Mouse (Mus musculus): ENCODE measurements at regions not wholly inside any gene's neighbourhood (a gene's known extent, or its start where the extent isn't known, plus 50 kb on each side); places are given as distances from the start of the nearest gene placed in this dataset.

GRCm38 (mm10) chr6:93190986-93191385, 247.7 kb upstream of the Adamts9 start:
- no peaks in the 10 kb centered on the region for H3K4me1 ChIP-seq
- H3K4me2 ChIP-seq (replicated peaks) = no peak overlapping the region
- no peak for ATAC-seq (ENCODE audit: insufficient number of reproducible peaks, low FRiP score, low TSS enrichment, low read depth)
- H3K9me3 ChIP-seq (replicated peaks) = no peaks in the 10 kb centered on the region
- no peaks in the 10 kb centered on the region for H3K36me3 ChIP-seq
- WGBS = 89% methylated on average over 2 of the region's 2 CpGs
- no peaks in the 10 kb centered on the region for H3K27me3 ChIP-seq
- H3K9ac ChIP-seq = no peak overlapping the region
- no peak overlapping the region for H3K4me3 ChIP-seq (replicated peaks)
- no peak overlapping the region for H3K27ac ChIP-seq (replicated peaks)

- peaks cover 26% of the 10 kb centered on the region for H3K4me1 ChIP-seq
- H3K4me2 ChIP-seq (replicated peaks) = no peak overlapping the region
- H3K4me3 ChIP-seq (replicated peaks) = no peak overlapping the region
- H3K9ac ChIP-seq = no peak overlapping the region
- H3K27ac ChIP-seq (replicated peaks) = peak overlapping the region; percentile 72
- H3K36me3 ChIP-seq = no peaks in the 10 kb centered on the region
- WGBS = 16% methylated on average over 5 of the region's 5 CpGs
- no peaks in the 10 kb centered on the region for H3K27me3 ChIP-seq
- ATAC-seq (ENCODE audit: insufficient number of reproducible peaks, low FRiP score, low TSS enrichment, low read depth) = no peak; the same call in 1 of the 2 replicates
- H3K9me3 ChIP-seq (replicated peaks) = no peaks in the 10 kb centered on the region
Observed at GRCm38 (mm10) chr6:93168526-93168925, 225.2 kb upstream of the Adamts9 start.

GRCm38 (mm10) chr6:93167281-93167680, 224.0 kb upstream of the Adamts9 start:
- no peak overlapping the region for H3K9ac ChIP-seq
- no peaks in the 10 kb centered on the region for H3K9me3 ChIP-seq (replicated peaks)
- H3K4me3 ChIP-seq (replicated peaks) = no peak overlapping the region
- peak overlapping the region; percentile 29; the same call in 1 of the 2 replicates for H3K4me2 ChIP-seq (replicated peaks)
- ATAC-seq (ENCODE audit: insufficient number of reproducible peaks, low FRiP score, low TSS enrichment, low read depth) = peak; percentile 65; the same call in 1 of the 2 replicates
- H3K4me1 ChIP-seq = peaks cover 21% of the 10 kb centered on the region
- no peaks in the 10 kb centered on the region for H3K27me3 ChIP-seq
- WGBS = 17% methylated on average over 7 of the region's 7 CpGs
- peak overlapping the region; percentile 72 for H3K27ac ChIP-seq (replicated peaks)
- no peaks in the 10 kb centered on the region for H3K36me3 ChIP-seq

GRCm38 (mm10) chr6:93165942-93166341, 222.7 kb upstream of the Adamts9 start:
- 50% methylated on average over 4 of the region's 4 CpGs for WGBS
- no peak overlapping the region for H3K27ac ChIP-seq (replicated peaks)
- H3K27me3 ChIP-seq = no peaks in the 10 kb centered on the region

GRCm38 (mm10) chr6:93152431-93153208, 209.3 kb upstream of the Adamts9 start:
- no peaks in the 10 kb centered on the region for H3K36me3 ChIP-seq
- no peak overlapping the region for H3K4me3 ChIP-seq (replicated peaks)
- no peak for ATAC-seq (ENCODE audit: insufficient number of reproducible peaks, low FRiP score, low TSS enrichment, low read depth)
- H3K4me2 ChIP-seq (replicated peaks) = no peak overlapping the region
- 81% methylated on average over 5 of the region's 5 CpGs for WGBS
- H3K9me3 ChIP-seq (replicated peaks) = no peaks in the 10 kb centered on the region
- H3K27ac ChIP-seq (replicated peaks) = no peak overlapping the region
- no peak overlapping the region for H3K9ac ChIP-seq
- H3K4me1 ChIP-seq = no peaks in the 10 kb centered on the region
- no peaks in the 10 kb centered on the region for H3K27me3 ChIP-seq

More at GRCm38 (mm10) chr6:93165942-93166341, 222.7 kb upstream of the Adamts9 start:
- no peak overlapping the region for H3K4me2 ChIP-seq (replicated peaks)
- peaks cover 16% of the 10 kb centered on the region for H3K4me1 ChIP-seq
- H3K36me3 ChIP-seq = no peaks in the 10 kb centered on the region
- H3K9me3 ChIP-seq (replicated peaks) = no peaks in the 10 kb centered on the region
- H3K4me3 ChIP-seq (replicated peaks) = no peak overlapping the region
- no peak for ATAC-seq (ENCODE audit: insufficient number of reproducible peaks, low FRiP score, low TSS enrichment, low read depth)
- no peak overlapping the region for H3K9ac ChIP-seq

- Histone ChIP-seq H3K4me3 (replicated peaks) (no peak overlapping the region), H3K9me3 (replicated peaks) (no peaks in the 10 kb centered on the region), H3K4me2 (replicated peaks) (no peak overlapping the region), H3K9ac (no peak overlapping the region), H3K36me3 (no peaks in the 10 kb centered on the region), H3K27ac (replicated peaks) (no peak overlapping the region), H3K27me3 (no peaks in the 10 kb centered on the region), H3K4me1 (no peaks in the 10 kb centered on the region)
- no peak for ATAC-seq (ENCODE audit: insufficient number of reproducible peaks, low FRiP score, low TSS enrichment, low read depth)
- 54% methylated on average over 2 of the region's 2 CpGs for WGBS
Observed at GRCm38 (mm10) chr6:93150531-93150930, 207.2 kb upstream of the Adamts9 start.

- H3K4me3 ChIP-seq (replicated peaks) = no peak overlapping the region
- WGBS = 43% methylated on average over 4 of the region's 4 CpGs
- no peaks in the 10 kb centered on the region for H3K9me3 ChIP-seq (replicated peaks)
- no peak overlapping the region for H3K27ac ChIP-seq (replicated peaks)
- no peaks in the 10 kb centered on the region for H3K4me1 ChIP-seq
- no peaks in the 10 kb centered on the region for H3K36me3 ChIP-seq
- no peak overlapping the region for H3K9ac ChIP-seq
- H3K27me3 ChIP-seq = no peaks in the 10 kb centered on the region
- no peak for ATAC-seq (ENCODE audit: insufficient number of reproducible peaks, low FRiP score, low TSS enrichment, low read depth)
- no peak overlapping the region for H3K4me2 ChIP-seq (replicated peaks)
Observed at GRCm38 (mm10) chr6:93149956-93150355, 206.7 kb upstream of the Adamts9 start.

- H3K36me3 ChIP-seq = no peaks in the 10 kb centered on the region
- H3K27ac ChIP-seq (replicated peaks) = no peak overlapping the region
- no peak overlapping the region for H3K9ac ChIP-seq
- ATAC-seq (ENCODE audit: insufficient number of reproducible peaks, low FRiP score, low TSS enrichment, low read depth) = peak; percentile 65
- no peaks in the 10 kb centered on the region for H3K9me3 ChIP-seq (replicated peaks)
- 20% methylated on average over 4 of the region's 4 CpGs for WGBS
- peaks cover 7% of the 10 kb centered on the region for H3K4me1 ChIP-seq
- no peak overlapping the region for H3K4me2 ChIP-seq (replicated peaks)
- no peaks in the 10 kb centered on the region for H3K27me3 ChIP-seq
- no peak overlapping the region for H3K4me3 ChIP-seq (replicated peaks)
Observed at GRCm38 (mm10) chr6:93140331-93140731, 197.0 kb upstream of the Adamts9 start.

- H3K4me2 ChIP-seq (replicated peaks) = no peak overlapping the region
- no peaks in the 10 kb centered on the region for H3K36me3 ChIP-seq
- no peak overlapping the region for H3K27ac ChIP-seq (replicated peaks)
- no peak overlapping the region for H3K9ac ChIP-seq
- no peak for ATAC-seq (ENCODE audit: insufficient number of reproducible peaks, low FRiP score, low TSS enrichment, low read depth)
- H3K9me3 ChIP-seq (replicated peaks) = no peaks in the 10 kb centered on the region
- 70% methylated on average over 5 of the region's 5 CpGs for WGBS
- no peak overlapping the region for H3K4me3 ChIP-seq (replicated peaks)
- no peaks in the 10 kb centered on the region for H3K27me3 ChIP-seq
- no peaks in the 10 kb centered on the region for H3K4me1 ChIP-seq
Observed at GRCm38 (mm10) chr6:93133940-93134339, 190.6 kb upstream of the Adamts9 start.

- Histone ChIP-seq H3K27me3 (no peaks in the 10 kb centered on the region), H3K27ac (replicated peaks) (no peak overlapping the region), H3K4me3 (replicated peaks) (no peak overlapping the region), H3K36me3 (no peaks in the 10 kb centered on the region), H3K9ac (no peak overlapping the region), H3K9me3 (replicated peaks) (no peaks in the 10 kb centered on the region), H3K4me1 (no peaks in the 10 kb centered on the region), H3K4me2 (replicated peaks) (no peak overlapping the region)
- no peak for ATAC-seq (ENCODE audit: insufficient number of reproducible peaks, low FRiP score, low TSS enrichment, low read depth)
- WGBS = 33% methylated on average over 4 of the region's 4 CpGs
Observed at GRCm38 (mm10) chr6:93130946-93131685, 187.8 kb upstream of the Adamts9 start.

- H3K9ac ChIP-seq = no peak overlapping the region
- H3K27ac ChIP-seq (replicated peaks) = no peak overlapping the region
- no peaks in the 10 kb centered on the region for H3K36me3 ChIP-seq
- 52% methylated on average over 12 of the region's 12 CpGs for WGBS
- no peaks in the 10 kb centered on the region for H3K27me3 ChIP-seq
- H3K9me3 ChIP-seq (replicated peaks) = no peaks in the 10 kb centered on the region
- no peak overlapping the region for H3K4me3 ChIP-seq (replicated peaks)
- no peak overlapping the region for H3K4me2 ChIP-seq (replicated peaks)
- H3K4me1 ChIP-seq = 0 out of 2 replicates have a peak, but pooled peaks cover 5% of the 10 kb centered on the region
- no peak for ATAC-seq (ENCODE audit: insufficient number of reproducible peaks, low FRiP score, low TSS enrichment, low read depth)
Observed at GRCm38 (mm10) chr6:93119482-93119881, 176.2 kb upstream of the Adamts9 start.
